Mouse (Mus musculus) gastrocnemius, postnatal 25 days (tissue): ENCODE results near the gene Ccdc81. TPM values are rescaled to one million over a fixed set of nuclear protein-coding genes. Genes with fewer than 3 reads are reported as not detected.

Source experiments
- DNase-seq: peaks from one replicate; pipeline ENCODE4 v3.0.0; 2022
- total RNA-seq, 2 experiments: library from RNA; stranded (reverse); gene quantifications; 1 replicate in 1 of 2; 2 replicates in 1 of 2; pipeline ENCODE4 v1.2.3; 2021

Gene Ccdc81
- total RNA-seq, 2 experiments from 2014 or later = not detected

DNA sequence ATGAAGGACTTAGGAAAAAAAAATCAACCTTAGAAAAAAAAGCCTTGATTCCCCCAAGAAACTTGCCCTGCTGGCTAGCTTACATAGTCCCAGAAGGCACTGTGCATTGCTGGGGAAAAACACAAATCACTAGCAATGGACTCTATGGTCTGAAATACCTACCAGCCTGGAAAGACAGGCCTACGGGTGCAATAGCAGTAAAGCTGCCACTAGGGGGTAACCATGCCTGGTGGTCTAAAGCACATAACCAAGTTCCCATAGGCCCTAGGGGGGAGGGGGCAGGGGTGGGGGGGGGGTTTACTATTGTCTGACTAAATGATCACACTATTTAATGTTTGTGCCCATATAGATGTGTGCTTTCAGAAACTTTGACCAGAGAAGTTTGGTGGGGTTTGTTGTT is 38.7 kb downstream of the Ccdc81 start:
- no peak for DNase-seq

DNA sequence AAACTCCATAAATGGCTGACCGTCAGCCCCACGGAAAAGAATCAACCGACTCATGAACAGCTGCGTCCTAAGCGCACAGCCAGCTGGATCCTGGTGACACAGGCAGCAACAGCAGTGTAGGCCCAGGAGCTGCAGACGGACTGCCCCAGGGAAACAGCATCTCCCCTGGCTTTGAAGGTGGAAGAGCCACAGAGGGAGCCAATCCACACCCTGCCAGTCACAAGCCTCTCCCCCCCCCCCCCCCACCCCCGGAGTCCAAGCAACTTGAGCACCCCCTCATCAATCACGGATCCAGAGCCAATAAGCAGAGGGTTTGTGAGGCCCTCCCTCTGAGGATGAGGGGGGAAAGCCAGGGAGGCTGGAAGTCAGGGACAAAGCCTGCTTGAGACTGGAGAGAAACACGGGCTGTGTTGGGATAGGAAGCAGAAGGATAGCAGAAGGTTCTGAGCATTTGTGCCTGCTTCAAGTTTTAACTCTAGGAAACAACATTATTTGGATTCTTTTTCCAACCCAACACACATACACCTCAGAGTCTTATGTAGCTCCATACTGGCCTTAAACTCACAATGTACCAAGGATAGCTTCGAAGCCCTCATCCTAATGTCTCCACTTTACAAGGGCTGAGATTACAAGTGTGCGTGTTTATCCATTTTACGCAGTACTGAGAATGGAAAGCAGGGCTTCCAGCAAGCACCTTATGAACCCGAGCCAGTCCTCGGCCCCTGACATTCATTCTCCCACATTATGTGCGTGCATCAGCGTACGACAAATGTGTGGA is 46.8 kb downstream of the Ccdc81 start:
- peak; percentile 73 for DNase-seq

DNA sequence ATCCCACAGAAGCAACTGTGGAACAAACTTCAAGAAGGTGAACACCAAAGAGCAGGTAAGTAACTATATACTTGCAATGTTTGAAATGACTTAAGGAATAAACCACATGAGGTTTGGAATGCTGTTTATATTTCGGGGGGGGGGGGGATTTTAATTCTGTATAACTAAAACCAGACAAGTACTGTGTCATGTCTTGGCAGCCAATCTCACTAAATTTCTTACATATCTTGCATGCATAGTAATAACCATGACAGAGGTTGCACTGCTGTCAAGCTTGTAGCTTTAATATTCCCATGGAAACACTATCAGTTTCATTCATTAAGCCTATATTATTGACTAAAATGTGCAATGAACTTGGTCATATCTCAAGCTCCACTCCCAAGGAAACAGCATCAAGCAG is 48.2 kb downstream of the Ccdc81 start:
- DNase-seq = no peak

DNA sequence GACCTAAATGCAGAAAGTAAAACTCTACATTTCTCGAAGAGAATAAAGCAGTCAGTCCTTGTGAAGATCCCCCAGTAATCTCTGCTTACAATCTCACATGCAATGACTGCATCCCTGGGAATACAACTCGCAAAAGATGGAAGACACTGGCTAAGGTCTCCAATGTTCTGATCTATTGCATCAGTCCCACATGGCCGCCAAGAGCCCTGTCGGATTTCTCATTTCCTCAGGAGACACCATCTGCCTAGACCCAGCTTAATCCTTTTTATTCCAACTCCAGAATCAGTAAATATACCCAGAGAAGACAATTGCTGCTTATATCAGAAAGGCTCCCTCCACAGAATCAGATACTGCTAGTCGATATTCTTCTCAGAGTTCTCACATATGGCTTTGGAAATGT is 50.3 kb downstream of the Ccdc81 start:
- no peak for DNase-seq

DNA sequence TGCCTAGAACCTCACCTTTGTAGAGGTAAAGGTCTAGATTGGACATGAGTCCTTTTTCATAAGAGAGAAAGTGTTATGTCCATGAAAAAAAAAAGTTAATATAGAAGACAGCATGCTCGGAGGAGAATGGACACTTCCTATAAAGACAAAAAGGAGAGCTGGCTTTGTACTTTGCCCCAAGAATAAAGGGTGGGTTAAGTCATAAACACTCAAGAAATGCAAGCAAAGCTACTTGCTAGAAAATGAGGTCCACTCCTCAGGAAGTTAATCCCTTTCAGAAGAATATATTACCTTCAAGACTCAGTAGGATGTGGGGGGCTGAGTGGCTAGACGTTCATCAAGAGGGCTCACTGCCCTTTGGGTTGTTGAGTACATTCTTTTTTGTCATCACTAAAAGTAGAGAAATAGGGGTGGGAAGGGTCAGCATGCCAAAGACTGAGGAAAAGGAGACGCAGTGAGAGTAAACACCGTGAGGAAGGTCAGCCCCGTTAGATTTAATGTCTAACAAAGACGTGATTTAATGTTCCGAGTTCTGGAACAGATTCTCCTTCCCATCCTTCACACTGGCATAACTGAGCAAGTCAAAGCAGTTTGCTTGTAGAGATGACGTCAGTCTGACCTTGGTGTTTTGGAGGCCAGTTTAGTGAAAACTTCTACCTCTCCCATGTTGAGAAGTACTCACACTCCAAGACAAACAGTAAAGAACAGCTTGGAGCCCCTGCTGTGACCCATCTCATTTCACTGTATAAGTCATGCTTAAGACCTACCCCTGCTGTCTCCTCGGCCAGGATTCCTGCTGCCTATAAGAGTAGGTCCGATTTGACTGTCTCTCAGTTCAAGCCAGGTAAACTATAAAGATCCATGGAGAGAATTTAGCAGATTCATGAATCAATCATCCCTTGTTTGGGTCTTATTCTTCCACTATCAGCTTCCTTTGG is 51.0 kb downstream of the Ccdc81 start:
- no peak for DNase-seq

DNA sequence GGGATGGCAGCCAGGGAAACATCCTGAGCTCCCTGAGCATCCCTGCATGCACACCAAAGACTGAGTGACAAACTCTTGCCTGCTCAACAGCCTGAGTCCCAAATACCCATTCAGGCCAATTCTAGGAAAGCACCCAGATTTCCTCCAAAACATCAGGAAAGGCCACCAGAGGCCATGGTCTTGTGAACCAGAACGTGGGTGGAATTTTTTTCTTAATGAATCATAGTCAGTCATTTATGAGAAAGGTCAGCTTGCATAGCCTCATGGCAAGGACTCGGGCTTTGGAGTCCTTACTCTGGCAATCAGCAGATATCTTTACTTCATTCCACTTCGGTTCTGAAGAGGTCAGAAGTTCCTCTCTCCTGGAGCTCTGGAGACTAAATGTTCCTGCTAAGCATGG is 52.9 kb downstream of the Ccdc81 start:
- DNase-seq = no peak

DNA sequence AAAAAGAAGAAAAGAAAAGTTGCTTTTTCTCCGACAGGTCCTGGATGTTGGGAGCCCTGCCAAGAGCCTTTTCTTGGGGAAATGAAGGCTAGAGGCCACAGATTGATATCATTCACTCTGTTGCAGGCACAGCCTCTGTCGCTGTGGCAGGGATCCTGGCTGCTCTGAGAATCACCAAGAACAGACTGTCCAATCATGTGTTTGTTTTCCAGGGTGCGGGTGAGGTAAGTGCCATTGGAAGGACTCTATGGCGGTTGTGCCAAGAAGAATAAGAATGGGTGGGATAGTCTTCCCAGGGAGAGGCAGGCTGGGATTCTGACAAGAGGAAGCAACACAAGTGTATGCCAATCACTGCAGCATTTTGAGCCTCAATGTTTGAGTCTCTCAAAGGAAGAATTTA is 57.8 kb downstream of the Ccdc81 start:
- DNase-seq = no peak

DNA sequence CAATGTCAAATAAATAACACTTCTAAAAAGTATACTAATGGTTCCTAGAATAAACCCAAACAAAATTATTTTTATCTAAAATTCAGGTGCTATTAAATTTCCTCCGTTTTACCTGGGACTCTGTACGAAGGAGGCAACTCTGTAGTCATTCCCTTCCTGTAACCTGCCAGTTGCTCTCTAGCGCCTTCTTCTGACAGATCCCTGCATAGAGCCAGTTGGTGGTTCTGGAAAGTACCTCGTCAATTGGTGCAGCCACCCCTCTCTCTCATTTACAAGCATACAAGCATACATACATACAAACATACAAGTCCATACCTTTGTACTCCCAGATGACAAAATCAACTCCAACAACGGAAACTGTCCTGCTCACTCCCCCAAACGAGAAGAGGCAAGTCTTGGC is 59.9 kb downstream of the Ccdc81 start:
- no peak for DNase-seq

DNA sequence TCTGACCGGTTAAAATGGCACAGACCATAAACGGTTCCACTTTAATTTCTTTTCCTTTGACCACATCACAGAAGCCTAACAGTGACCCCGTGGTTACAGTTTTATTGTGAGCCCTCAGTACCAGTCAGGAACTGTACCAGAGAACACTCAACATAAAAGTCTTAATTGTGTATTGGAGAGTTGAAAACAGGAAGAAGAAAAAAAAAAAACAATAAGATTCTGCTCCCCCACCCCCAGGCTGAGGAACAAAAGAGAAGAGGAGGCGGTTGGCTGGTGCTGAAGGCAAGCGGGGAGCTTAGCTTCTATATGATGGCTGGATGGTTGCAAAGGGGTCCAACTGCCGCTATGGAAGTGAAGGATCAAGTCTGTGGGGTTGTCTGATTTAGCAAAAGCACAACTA is 60.3 kb downstream of the Ccdc81 start:
- no peak for DNase-seq

DNA sequence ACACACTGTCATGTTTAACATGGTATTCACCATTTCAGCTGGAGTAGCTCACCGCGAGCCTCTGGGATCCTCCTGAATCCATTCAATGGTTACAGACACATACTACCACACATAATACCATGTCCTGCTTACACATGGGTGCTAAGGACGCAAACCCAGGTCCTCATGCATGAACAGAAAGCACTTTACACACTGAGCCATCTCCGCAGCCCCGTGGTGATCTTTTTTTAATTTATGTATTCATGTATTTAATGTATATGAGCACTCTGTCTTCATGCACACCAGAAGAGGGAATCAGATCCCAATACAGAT is 61.1 kb downstream of the Ccdc81 start:
- no peak for DNase-seq

DNA sequence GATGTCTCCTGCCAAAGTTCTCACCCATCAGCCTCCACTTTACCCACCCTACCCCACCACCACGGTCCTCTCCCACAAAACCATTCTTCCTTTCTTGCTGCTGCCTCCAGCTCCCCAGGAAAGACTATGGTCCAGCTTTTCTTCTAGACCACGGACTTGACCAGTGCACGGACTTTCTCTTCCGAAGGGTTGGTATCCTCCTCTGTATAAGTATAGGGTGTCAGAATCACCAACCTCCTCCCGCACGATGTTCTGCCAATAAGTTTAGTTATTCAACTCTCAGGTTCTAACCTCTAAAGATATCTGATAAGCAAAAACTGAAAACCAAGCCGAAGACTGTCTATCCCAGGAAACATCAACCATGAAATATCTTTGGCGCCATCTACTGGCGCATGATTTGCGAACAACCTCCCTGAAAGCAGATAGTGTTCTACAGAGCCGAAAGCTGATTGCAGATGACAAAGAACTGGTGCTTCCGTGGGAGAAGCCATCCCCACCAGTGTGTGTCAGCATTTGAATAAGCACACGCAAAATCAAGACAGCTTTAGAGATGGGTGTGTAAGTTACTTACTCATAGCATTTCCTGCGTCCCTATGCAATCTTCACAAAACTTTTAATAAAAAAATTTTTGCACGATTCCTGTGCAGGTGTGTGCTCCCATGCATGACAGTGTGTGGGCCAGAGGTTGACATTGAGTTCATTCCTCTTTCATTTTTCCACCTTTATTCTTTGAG is 61.6 kb downstream of the Ccdc81 start:
- DNase-seq = peak; percentile 50

DNA sequence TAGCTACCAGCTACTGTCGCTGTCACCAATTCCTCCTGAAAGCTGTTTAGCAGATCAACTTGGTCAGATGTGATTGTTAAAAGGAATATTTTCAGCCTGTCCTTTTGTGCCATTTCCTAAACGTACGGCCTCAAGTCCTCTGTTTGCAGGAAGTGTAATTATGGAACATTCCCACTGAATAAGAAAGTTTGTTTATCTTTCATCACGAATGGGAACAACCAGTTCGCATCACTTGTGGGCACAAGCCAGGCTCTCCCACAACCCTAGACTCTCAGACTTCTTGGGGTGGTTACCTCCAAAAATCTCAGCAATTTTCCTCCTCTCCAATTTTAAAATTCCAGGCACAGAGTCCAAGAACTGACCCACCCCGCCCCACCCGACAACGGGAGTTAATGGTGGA is 63.7 kb downstream of the Ccdc81 start:
- DNase-seq = no peak

DNA sequence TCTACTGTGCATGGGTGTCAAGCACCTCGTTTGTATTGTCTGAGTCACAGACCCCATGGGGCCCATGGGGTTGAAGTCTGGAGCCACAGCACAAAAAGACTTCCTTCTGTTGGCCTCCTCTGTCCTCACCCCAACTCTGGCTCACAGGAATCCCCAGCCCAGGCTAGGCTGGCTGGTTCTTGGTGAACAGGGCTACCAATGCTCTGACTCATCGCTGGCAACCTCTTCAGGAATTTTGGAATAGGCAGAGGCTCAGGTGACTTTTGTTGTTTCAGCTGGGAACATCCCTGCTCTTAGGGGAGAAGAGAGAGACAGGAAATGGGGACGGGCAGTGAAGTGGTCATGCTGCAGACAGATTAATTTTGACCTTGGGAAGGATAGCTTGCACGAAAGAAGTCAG is 65.6 kb downstream of the Ccdc81 start:
- peak; percentile 21 for DNase-seq

DNA sequence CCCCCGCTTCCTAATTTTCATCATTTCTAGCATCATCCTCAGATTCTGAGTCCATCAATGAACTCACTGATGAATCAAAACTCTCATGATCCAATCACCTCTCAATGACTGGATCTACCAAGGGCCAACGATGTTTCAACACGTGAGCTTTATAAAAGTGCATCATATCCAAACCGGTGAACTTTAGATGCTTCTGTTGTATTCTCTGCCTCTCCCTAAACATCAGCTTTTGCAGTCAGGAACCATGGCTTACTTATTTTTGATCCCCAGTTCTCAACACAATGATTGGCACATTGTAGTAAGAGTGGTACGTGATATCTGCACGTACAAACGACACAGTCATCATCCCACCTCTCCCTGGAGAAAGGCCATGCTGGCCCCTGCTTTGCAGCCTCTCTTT is 66.8 kb downstream of the Ccdc81 start:
- DNase-seq = no peak

DNA sequence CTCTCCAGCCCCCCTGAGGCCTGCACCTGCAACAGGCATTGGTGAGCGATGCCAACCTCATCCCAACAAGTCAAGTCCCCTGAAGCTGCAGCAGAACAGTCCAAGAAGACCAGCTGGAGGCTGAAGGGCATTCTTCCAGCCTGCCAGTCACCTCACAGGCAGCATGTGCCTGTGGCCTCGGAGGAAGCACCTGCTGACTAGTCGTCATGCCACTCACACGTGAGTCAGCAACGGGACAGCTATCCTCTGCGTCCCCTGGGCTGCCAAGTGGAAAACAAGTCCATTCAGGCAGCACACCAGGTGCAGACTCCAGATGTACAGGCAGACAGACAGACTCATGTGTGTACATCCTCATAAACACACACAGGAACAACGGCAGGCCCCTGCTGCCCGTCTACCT is 67.9 kb downstream of the Ccdc81 start:
- DNase-seq = no peak

DNA sequence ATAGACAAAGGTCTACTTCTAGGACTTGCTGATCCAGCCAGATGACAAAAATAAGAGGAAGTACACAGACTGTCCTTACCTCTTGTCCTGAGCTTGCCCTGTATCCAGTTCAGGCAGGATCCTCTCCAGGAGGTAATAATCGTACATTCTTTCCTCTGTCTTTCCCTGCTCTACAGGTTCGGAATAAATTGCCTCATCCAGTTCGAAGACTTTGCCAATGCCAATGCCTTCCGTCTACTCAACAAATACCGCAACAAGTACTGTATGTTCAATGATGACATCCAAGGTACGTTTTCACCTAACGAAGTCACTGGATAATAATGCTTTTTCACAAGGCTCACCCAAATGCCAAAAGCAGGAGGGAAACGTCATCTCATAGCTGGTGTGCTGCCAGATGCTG is 69.9 kb downstream of the Ccdc81 start:
- no peak for DNase-seq

DNA sequence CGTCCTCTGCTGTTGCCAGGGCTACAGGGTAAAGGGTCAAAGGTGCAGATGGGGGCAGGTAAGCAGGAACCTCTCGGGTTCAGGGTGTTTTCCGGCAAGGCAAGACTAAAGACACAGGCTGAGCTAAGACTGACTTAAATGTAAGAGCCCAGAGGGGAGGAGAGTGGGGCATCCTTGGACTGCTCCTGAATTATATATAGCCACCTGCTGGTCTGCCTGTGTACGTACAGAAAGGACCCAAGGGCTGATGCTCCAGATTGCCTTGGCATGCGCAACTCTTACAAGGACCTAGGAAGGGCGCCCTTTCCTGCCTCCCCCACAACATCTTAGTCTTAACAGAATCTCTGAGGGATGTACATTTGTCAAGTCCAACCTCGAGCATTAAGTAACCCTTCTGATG is 74.2 kb downstream of the Ccdc81 start:
- no peak for DNase-seq

DNA sequence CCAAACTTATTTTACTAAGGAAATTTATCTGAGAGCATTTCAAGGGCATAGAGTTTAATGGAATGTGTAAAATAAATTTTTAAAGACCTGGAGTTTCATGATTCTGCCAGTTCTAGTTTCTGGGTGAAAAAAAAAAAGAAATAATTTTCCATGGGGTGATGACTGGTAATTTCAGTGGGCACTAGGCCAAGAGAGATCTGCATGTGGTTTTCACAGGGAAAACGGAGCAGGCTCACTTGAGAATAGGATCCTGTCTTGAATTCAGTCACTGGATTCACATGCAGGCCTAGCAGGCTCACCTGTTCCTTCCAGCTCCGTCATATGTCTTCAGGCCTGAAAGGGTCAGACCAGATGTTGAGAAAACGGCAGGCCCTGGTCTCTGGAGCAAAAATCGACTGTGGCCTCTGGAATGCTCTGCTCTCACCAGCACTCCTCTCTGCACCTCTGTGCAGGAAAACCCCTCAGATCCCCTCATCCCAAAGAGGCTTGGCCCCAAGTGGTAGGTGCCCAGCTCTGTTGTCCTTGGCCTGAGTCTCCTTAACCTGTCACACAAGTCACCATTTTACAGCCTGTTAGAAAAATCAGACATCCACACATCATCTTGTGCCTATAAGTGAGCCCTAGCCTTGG is 74.9 kb downstream of the Ccdc81 start:
- no peak for DNase-seq
